Mouse (Mus musculus): Measurements from ENCODE around the gene Tnip1. TPM values are rescaled to one million over a fixed set of nuclear protein-coding genes. Genes with fewer than 3 reads are reported as not detected.

Gene Tnip1
- polyA plus RNA-seq, 1 experiment from 2014 or later = 20.0 TPM

DNA sequence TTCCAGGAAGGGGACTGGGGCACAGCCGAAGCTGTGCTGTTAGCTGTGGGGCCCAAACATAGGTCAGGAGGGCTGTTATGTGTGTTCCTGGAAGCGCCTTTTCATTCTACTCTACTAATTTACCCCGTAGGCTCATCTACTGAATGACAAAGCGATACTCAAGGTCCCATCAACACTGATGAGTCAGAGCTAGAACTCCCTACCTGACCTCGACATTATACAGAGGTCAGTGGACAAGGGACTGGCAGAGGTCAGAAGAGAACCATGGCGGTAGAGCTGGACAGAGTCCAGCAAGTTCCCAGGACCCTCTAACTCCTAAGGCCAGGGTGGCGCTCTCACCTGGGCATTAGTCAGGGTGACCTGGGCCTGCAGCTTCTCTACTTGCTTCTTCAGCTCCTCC, 45.3 kb downstream of the Tnip1 start:
- Histone ChIP-seq H3K36me3 (peaks cover 46% of the 10 kb centered on the region), H3K4me2 (no peak overlapping the region), H3K27me3 (replicated peaks) (no peaks in the 10 kb centered on the region), H3K9me3 (no peaks in the 10 kb centered on the region), H3K4me1 (0 out of 2 replicates have a peak, but pooled peaks cover 4% of the 10 kb centered on the region), H3K27ac (no peak overlapping the region), H3K4me3 (replicated peaks) (no peak overlapping the region), H3K9ac (no peak overlapping the region)
- 94% methylated on average over 7 of the region's 7 CpGs for WGBS
- ATAC-seq (ENCODE audit: insufficient read depth, low FRiP score, low read depth) = no peak

DNA sequence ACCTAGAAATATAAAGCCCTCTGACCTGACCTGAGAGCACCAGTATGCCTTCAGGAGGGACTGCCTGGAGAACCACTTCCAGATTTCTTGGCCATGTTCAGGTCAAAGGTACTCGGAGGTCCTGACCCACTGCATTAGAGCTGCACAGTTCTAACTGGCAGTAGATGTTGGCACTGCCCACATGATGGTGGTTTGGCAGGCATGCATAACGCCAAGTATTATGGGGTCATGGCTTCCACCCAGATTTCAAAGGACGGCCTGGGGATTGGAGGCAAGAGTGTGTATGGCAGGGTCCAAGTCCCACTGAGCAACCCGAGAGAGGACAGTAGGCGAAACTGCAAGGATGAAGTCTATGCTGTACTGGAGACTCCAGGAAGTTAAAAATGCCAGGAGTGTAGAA, 48.9 kb downstream of the Tnip1 start:
- Histone ChIP-seq H3K9me3 (no peaks in the 10 kb centered on the region), H3K4me3 (replicated peaks) (no peak overlapping the region), H3K36me3 (peaks cover 51% of the 10 kb centered on the region), H3K4me1 (no peaks in the 10 kb centered on the region), H3K4me2 (no peak overlapping the region), H3K27me3 (replicated peaks) (no peaks in the 10 kb centered on the region), H3K9ac (no peak overlapping the region), H3K27ac (no peak overlapping the region)
- 93% methylated on average over 5 of the region's 5 CpGs for WGBS
- no peak for ATAC-seq (ENCODE audit: insufficient read depth, low FRiP score, low read depth)

DNA sequence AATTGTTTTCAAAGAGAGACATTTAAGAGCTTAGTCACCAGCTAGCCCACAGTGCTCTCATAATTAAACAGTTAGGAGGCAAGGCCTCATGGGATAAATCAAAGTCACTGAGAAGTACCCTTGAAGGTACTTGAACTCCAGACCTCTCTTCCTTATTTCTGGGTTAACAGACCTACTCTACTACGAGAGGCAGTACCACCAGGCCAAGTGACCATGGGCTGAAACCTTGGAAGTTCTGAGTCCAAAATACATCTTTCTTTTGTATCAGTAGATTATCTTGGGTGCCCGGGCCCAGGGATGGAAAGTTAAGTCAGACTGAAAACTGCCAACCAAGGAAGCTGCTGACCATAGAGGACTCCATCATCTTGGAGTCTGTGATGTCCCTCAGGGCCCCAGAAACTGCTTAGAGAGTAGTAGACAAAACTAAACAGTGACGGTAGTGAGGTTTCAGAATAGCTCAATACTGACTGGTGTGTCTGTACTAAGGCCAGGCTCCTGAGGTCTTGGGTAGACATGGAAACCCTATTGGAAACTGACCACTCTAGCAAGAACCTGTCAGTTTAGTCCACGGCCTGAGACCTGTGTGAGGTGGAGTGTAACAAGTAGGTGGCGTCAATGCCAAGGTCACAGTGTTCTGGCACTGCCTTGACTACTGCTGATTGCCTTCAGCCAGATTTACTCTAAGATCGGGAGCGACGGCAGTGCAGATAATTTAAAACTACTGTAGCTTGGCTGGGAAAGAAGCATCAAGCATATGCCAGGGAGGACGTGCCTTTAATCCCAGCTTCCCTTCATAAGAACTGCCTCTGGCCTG, 50.0 kb downstream of the Tnip1 start:
- Histone ChIP-seq H3K9ac (no peak overlapping the region), H3K4me3 (replicated peaks) (no peak overlapping the region), H3K9me3 (no peaks in the 10 kb centered on the region), H3K4me1 (no peaks in the 10 kb centered on the region), H3K4me2 (no peak overlapping the region), H3K36me3 (peaks cover 39% of the 10 kb centered on the region), H3K27me3 (replicated peaks) (no peaks in the 10 kb centered on the region), H3K27ac (no peak overlapping the region)
- ATAC-seq (ENCODE audit: insufficient read depth, low FRiP score, low read depth) = no peak
- WGBS = 82% methylated on average over 9 of the region's 9 CpGs

DNA sequence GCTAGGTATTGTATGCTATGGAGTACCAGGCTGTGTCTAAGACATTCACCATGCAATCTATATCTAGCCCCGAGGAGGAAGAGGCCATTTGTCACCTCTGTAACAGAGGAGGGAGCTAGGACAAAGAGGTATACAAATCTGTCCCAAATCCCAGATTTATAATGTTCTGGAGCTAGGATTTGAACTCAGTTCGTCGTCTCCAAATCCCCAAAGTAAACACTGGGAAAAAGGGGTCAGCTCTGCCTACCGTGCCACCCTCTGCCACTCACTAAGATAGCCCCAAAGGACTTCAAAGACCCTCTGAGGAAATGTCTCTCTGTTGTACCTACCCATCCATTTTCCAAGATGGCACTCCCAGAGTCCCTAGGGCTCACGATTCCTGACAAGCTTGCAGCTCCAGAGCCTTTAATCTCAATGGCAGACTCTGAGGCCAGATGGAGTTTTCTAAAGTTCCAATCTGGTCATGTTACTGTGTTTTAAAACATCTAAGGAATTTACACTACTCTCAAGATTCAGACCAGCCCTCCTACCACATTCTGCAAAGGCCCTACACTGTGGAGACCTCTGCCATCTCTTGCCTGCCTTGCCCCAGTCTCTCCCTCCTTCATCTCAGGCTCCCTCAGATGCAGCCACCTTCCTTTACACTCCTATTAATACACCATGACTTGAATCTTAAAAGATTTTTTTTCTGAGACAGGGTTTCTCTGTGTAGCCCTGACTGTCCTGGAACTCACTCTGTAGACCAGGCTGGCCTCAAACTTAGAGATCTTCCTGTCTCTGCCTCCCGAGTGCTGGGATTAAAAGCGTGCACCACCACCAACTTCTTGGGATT, 50.8 kb downstream of the Tnip1 start:
- no peaks in the 10 kb centered on the region for H3K27me3 ChIP-seq (replicated peaks)
- no peak overlapping the region for H3K4me2 ChIP-seq
- no peaks in the 10 kb centered on the region for H3K9me3 ChIP-seq
- H3K4me3 ChIP-seq (replicated peaks) = no peak overlapping the region
- no peaks in the 10 kb centered on the region for H3K4me1 ChIP-seq
- no peak overlapping the region for H3K9ac ChIP-seq
- H3K36me3 ChIP-seq = peaks cover 31% of the 10 kb centered on the region
- H3K27ac ChIP-seq = no peak overlapping the region
- WGBS = 68% methylated on average over 7 of the region's 7 CpGs
- ATAC-seq (ENCODE audit: insufficient read depth, low FRiP score, low read depth) = no peak

DNA sequence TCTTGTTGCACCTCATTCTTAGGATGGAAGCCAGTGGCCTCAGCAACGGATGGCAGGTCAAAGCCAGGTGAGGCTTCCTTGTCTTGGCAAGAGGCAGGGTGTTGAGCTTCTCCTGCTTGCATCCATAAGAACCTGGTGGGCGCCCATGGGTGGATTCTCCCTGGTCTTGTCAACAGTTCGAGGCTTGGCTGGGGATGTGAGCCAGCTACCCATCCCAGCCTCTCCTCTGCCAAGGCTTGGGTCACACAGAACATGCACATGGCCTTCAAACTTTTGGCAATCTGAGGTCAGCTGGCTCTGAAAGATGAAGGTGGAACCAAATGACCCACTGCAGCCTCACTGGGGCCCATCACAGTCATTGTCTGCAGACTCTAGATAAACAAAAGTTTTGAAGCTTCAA, 51.5 kb downstream of the Tnip1 start:
- H3K4me3 ChIP-seq (replicated peaks) = no peak overlapping the region
- ATAC-seq (ENCODE audit: insufficient read depth, low FRiP score, low read depth) = no peak
- no peaks in the 10 kb centered on the region for H3K4me1 ChIP-seq
- H3K27ac ChIP-seq = no peak overlapping the region
- no peaks in the 10 kb centered on the region for H3K27me3 ChIP-seq (replicated peaks)
- H3K4me2 ChIP-seq = no peak overlapping the region
- no peaks in the 10 kb centered on the region for H3K9me3 ChIP-seq
- peaks cover 26% of the 10 kb centered on the region for H3K36me3 ChIP-seq
- H3K9ac ChIP-seq = no peak overlapping the region
- 95% methylated on average over 3 of the region's 3 CpGs for WGBS

DNA sequence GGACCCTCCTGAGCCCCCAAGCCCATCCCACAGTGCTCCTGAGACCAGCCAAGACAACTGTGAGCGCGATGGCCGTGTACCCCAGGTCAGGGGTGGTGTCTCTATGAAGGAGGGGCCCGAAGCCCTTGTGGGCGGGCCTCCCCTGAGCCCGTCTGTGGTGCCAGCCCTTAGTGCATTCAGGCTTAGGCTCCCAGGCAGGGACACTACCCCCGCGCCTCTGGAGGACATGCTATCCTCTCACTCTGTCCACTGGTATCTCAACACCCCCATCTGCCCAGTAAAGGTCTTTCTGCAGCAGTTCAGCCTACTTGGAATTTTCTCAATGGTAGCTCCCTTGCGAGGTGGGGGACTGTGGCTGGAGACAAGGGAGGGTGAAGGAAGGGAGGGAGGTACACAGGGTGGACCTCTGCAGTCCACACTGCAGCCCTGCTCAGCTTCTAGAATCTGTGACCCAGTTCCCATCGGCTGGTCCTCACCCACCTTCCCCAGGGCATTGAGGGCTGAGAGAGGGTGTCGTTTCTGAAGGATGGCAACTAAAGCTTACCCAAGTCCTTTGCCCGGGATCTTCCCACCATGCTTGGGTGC, 52.5 kb downstream of the Tnip1 start:
- no peaks in the 10 kb centered on the region for H3K27me3 ChIP-seq (replicated peaks)
- no peak for ATAC-seq (ENCODE audit: insufficient read depth, low FRiP score, low read depth)
- no peak overlapping the region for H3K4me3 ChIP-seq (replicated peaks)
- no peaks in the 10 kb centered on the region for H3K9me3 ChIP-seq
- H3K36me3 ChIP-seq = peaks cover 22% of the 10 kb centered on the region
- no peaks in the 10 kb centered on the region for H3K4me1 ChIP-seq
- H3K4me2 ChIP-seq = no peak overlapping the region
- WGBS = 86% methylated on average over 12 of the region's 12 CpGs
- no peak overlapping the region for H3K27ac ChIP-seq
- no peak overlapping the region for H3K9ac ChIP-seq

DNA sequence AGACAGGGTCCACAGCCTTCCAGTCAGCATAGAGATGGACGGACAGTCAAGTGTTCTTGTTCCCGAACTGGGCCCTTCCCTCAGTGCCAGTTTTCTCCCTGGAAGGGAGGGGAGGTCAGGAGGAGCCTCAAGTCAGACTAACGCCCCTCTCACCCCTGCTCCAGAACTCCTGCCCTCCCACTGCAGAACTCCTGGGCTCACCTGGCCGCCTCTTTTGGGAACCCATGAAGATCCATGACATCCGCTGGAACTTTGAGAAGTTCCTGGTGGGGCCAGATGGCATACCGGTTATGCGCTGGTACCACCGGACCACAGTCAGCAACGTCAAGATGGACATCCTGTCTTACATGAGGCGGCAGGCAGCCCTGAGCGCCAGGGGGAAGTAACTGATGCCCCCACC, 53.4 kb downstream of the Tnip1 start:
- H3K9me3 ChIP-seq = no peaks in the 10 kb centered on the region
- H3K27ac ChIP-seq = no peak overlapping the region
- ATAC-seq (ENCODE audit: insufficient read depth, low FRiP score, low read depth) = no peak
- 90% methylated on average over 11 of the region's 11 CpGs for WGBS
- no peaks in the 10 kb centered on the region for H3K27me3 ChIP-seq (replicated peaks)
- H3K36me3 ChIP-seq = peaks cover 15% of the 10 kb centered on the region
- no peak overlapping the region for H3K4me3 ChIP-seq (replicated peaks)
- H3K9ac ChIP-seq = no peak overlapping the region
- 0 out of 2 replicates have a peak, but pooled peaks cover 4% of the 10 kb centered on the region for H3K4me1 ChIP-seq
- no peak overlapping the region for H3K4me2 ChIP-seq

DNA sequence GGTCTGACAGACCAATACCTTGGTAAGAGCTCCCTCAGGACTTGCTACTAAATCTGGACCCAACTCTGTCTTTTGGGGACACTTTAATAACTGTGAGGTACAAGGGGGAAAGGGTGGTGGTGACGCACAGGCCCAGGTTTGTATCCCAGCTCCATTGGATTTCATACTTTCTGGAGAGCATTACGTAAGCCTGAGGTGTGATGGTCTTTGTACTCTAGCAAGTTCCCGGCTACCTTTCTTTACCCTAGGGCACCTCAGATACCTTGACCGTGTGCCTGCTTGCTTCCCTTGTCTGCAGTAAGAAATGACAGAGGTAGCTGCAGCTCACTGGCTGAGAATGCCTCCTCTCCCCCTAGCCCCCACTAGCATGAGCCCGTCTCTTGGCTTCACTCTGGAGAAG, 55.5 kb downstream of the Tnip1 start:
- no peaks in the 10 kb centered on the region for H3K9me3 ChIP-seq
- no peak overlapping the region for H3K4me2 ChIP-seq
- no peak overlapping the region for H3K9ac ChIP-seq
- H3K4me3 ChIP-seq (replicated peaks) = no peak overlapping the region
- no peak for ATAC-seq (ENCODE audit: insufficient read depth, low FRiP score, low read depth)
- peaks cover 13% of the 10 kb centered on the region; the same call in 1 of the 2 replicates for H3K4me1 ChIP-seq
- no peaks in the 10 kb centered on the region for H3K27me3 ChIP-seq (replicated peaks)
- no peak overlapping the region for H3K27ac ChIP-seq
- peaks cover 15% of the 10 kb centered on the region for H3K36me3 ChIP-seq
- WGBS = 84% methylated on average over 5 of the region's 5 CpGs

DNA sequence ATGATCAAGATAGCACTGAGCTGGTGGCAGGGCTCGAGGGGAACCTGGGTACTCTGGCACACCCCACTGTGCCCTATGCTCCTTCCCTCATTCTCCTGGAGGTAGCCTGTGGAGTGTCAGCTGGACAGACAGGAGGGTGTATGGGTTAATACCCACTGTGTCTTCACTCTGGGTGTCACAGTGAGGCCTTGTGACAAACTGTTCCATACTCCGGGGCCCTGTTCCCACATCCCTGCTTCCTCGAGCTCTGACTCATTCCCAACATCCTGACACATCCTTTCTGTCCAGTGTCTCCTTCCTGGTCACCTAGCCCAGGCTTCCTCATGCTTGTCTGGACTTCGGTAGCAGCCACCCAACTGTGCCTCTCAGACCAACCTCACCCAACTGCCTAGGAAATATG, 56.3 kb downstream of the Tnip1 start:
- no peak overlapping the region for H3K4me2 ChIP-seq
- H3K9ac ChIP-seq = no peak overlapping the region
- H3K36me3 ChIP-seq = peaks cover 15% of the 10 kb centered on the region
- no peaks in the 10 kb centered on the region for H3K27me3 ChIP-seq (replicated peaks)
- H3K27ac ChIP-seq = no peak overlapping the region
- 80% methylated on average over 4 of the region's 4 CpGs for WGBS
- H3K9me3 ChIP-seq = no peaks in the 10 kb centered on the region
- peaks cover 13% of the 10 kb centered on the region; the same call in 1 of the 2 replicates for H3K4me1 ChIP-seq
- no peak overlapping the region for H3K4me3 ChIP-seq (replicated peaks)
- no peak for ATAC-seq (ENCODE audit: insufficient read depth, low FRiP score, low read depth)

DNA sequence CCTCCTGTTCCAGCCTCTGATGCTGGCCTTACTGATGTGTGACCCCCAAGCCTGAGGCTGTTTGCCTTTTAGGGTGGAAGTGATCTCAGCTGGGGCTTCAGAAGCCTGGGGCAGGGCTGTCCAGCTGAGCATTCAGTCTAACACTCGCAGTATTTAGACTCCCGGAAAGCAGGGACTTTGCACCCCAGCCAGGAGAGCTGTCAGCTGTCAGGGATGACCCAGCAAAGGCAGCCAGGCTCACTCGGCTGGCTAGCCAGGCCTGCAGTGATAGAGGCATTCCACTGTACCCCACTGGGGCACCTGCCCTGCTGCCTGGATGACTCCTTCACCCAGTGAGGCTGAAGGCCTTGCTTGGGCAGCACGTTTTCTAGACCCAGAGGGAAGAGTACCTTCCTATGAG, 56.8 kb downstream of the Tnip1 start:
- 41% methylated on average over 4 of the region's 4 CpGs for WGBS
- H3K36me3 ChIP-seq = peaks cover 12% of the 10 kb centered on the region
- H3K9me3 ChIP-seq = no peaks in the 10 kb centered on the region
- ATAC-seq (ENCODE audit: insufficient read depth, low FRiP score, low read depth) = no peak
- H3K4me3 ChIP-seq (replicated peaks) = no peak overlapping the region
- H3K4me1 ChIP-seq = peaks cover 13% of the 10 kb centered on the region; the same call in 1 of the 2 replicates
- no peak overlapping the region for H3K9ac ChIP-seq
- H3K4me2 ChIP-seq = no peak overlapping the region
- no peaks in the 10 kb centered on the region for H3K27me3 ChIP-seq (replicated peaks)
- H3K27ac ChIP-seq = no peak overlapping the region

DNA sequence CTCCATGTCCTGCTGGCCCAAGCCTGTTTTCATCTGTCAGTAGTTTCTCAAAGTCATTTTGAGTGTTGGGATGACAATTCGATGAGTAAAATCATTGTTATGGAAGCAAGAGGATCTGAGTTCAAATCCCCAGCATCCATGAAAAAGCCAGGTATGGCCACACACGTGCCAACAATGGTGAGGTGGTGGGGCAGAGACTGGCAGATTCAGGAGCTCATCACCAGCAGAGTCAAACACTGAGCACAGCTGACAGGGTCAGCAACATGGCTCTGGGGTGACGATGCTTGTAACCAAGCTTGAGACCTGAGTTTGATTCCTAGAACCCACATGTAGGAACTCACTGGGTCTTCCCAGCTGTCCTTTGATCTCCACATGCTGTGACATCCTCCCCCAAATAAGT, 57.6 kb downstream of the Tnip1 start:
- Histone ChIP-seq H3K4me2 (no peak overlapping the region), H3K9ac (no peak overlapping the region), H3K9me3 (no peaks in the 10 kb centered on the region), H3K27ac (no peak overlapping the region), H3K36me3 (peaks cover 3% of the 10 kb centered on the region; the same call in 1 of the 2 replicates), H3K27me3 (replicated peaks) (no peaks in the 10 kb centered on the region), H3K4me1 (peaks cover 13% of the 10 kb centered on the region; the same call in 1 of the 2 replicates), H3K4me3 (replicated peaks) (no peak overlapping the region)
- 84% methylated on average over 3 of the region's 3 CpGs for WGBS
- ATAC-seq (ENCODE audit: insufficient read depth, low FRiP score, low read depth) = no peak

Measured in stomach, embryonic 15.5 days (tissue).